Mouse (Mus musculus): Measurements from ENCODE around the gene Abhd15. TPM values are rescaled to one million over a fixed set of nuclear protein-coding genes. Genes with fewer than 3 reads are reported as not detected.

The Abhd15 gene
- total RNA-seq, 2 experiments from 2014 or later: 26.1 to 27.5 TPM

Other genes starting within 250 kb of the Abhd15 start
- 10 to 100 TPM in 1 of 2 experiments, 1 to 10 TPM in 1; 5.4 to 24.8 TPM for gene Coro6, start 52.7 kb upstream of the Abhd15 start, total RNA-seq (2021)
- 10 to 100 TPM in 1 of 2 experiments, 1 to 10 TPM in 1; 8.3 to 13.4 TPM for gene Ankrd13b, start 25.4 kb upstream of the Abhd15 start, total RNA-seq (2021)
- gene Git1, start 21.6 kb upstream of the Abhd15 start, total RNA-seq (2021): 10 to 100 TPM; 49.7 to 57.8 TPM
- gene Trp53i13, start 859 bp downstream of the Abhd15 start, total RNA-seq (2021): 10 to 100 TPM; 12.9 to 13.2 TPM
- not detected for gene Gm10392, start 4.1 kb downstream of the Abhd15 start, total RNA-seq (2021)
- gene Taok1, start 92.7 kb downstream of the Abhd15 start, total RNA-seq (2021): 10 to 100 TPM; 45.4 to 52.4 TPM
- gene Nufip2, start 171.0 kb downstream of the Abhd15 start, total RNA-seq (2021): 10 to 100 TPM; 66.1 to 69.1 TPM
- gene Cryba1, start 210.2 kb downstream of the Abhd15 start, total RNA-seq (2021): not detected
- gene Myo18a, start 248.1 kb downstream of the Abhd15 start, total RNA-seq (2021): 10 to 100 TPM; 53.9 to 80.1 TPM

Measured in adrenal gland, postnatal 10 days (tissue).